Mouse (Mus musculus) T-cell, adult 66 days (primary cell): ENCODE data around the gene Gprc5d. TPM values are rescaled to one million over a fixed set of nuclear protein-coding genes. Genes with fewer than 3 reads are reported as not detected.

Experiments used
- total RNA-seq, 2 experiments: library from RNA; stranded (reverse); gene quantifications; 3 replicates in 1 of 2; 4 replicates in 1 of 2; pipeline ENCODE4 v1.2.4; 2023

The Gprc5d gene
- not detected for total RNA-seq

DNA sequence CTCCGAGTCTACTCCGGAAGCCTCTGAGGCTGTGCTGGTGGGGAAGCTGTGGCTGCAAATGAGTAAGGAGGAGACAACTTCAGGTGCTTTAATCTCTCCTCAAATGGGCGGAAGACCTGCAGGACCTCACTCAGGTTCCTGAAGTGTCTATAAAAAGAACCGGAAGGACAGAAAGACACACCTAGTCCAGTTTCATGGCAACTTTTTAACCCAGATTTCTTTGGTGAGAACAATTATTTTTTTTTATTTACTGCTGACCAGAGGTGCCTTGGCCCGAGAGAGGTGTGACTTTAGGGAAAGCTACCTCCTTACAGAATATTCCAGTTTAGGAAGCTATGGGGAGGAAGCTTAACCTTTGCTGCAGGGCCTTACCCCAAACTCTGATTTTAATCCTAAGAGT is at the start of gene Gprc5d:
Gene Gprc5d, minus strand, starts transcription at position 101 of the 400 bp plus-strand sequence.

DNA sequence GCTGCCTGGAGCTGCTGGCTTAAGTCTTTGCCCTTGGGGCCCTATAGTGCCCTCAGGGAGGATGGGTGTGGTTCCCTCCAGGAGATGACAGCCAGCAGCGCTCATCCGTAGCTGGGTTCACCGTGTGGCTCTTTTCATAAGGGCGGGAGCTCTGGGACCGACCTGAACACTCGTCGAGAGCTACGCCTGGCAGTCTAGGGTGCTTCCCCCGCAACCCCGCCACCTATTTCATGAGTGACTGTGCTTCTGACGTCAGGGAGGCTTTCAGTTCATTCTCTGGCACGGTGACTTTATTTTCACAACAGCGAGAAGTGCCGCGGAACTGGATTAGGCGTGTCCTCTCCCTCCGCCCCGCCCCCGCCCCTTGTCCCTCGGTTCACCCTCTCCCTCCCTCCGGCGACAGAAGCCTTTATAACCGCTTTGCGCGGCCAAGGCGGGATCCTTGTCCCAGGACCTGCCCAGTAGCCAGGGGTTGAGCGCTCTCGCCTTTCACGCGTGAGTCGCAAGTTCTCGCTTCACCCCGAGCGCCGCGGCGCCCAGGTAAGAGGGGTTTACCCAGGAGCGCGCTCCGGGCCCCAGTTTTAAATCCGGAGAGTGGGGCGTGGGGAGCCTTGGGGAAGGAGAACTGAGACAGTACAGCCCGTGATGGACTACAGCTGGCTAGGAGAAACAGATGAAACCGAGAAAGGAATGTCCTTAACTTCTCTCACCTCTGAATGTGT is 52.7 kb downstream of the Gprc5d start, which contains the start of gene Gprc5a:
Gene Gprc5a, plus strand, starts transcription at position 416 of the 722 bp plus-strand sequence.

Other genes starting within 250 kb of the Gprc5d start
- gene Gpr19, start 219.7 kb downstream of the Gprc5d start, total RNA-seq: 10 to 100 TPM; 13.0 to 16.5 TPM
- gene Cdkn1b, start 197.9 kb downstream of the Gprc5d start, total RNA-seq: 100 to 1,000 TPM; 189 to 215 TPM
- gene Apold1, start 136.6 kb downstream of the Gprc5d start, total RNA-seq: under 1 TPM in 1 of 2 experiments, not detected in 1; 0.20 TPM
- gene Ddx47, start 106.7 kb downstream of the Gprc5d start, total RNA-seq: 100 to 1,000 TPM; 147 to 154 TPM
- under 1 TPM in 1 of 2 experiments, not detected in 1; 0.36 TPM for gene Gprc5a, start 52.6 kb downstream of the Gprc5d start, total RNA-seq
- 10 to 100 TPM; 23.9 to 24.9 TPM for gene Fam234b, start 79.7 kb upstream of the Gprc5d start, total RNA-seq
- gene Hebp1, start 79.7 kb upstream of the Gprc5d start, total RNA-seq: 10 to 100 TPM; 21.9 to 35.9 TPM
- not detected for gene Gsg1, start 136.1 kb upstream of the Gprc5d start, total RNA-seq
- gene Pbp2, start 192.1 kb upstream of the Gprc5d start, total RNA-seq: not detected
- gene Emp1, start 244.3 kb upstream of the Gprc5d start, total RNA-seq: 1 to 10 TPM; 8.3 to 8.8 TPM